Mouse (Mus musculus): ENCODE measurements around the gene Cldnd1. TPM values are rescaled to one million over a fixed set of nuclear protein-coding genes. Genes with fewer than 3 reads are reported as not detected.

Gene Cldnd1
- polyA plus RNA-seq (2012; rRNA removed), result 134 and 137 TPM in 2 replicates

GRCm38 (mm10) chr16:58727477-58728131, at the start of gene Cldnd1:
Gene Cldnd1, plus strand, starts transcription at chr16:58727910.
- 2% methylated on average over 35 of the region's 35 CpGs for WGBS
- DNase-seq, result peak; percentile 93 to 97
- peak within 1 kb of the TSS; percentile 100 for H3K4me3 ChIP-seq (replicated peaks; ENCODE audit: insufficient read depth, low read depth, low read length)
- no peaks in the 10 kb centered on the region for H3K27me3 ChIP-seq (ENCODE audit: control insufficient read depth, insufficient read depth, low read length)
- peak within 1 kb of the TSS; percentile 29; the same call in 1 of the 2 replicates for H3K27ac ChIP-seq (ENCODE audit: insufficient read depth, low read length)
- no peaks in the 10 kb centered on the region; the same call in 1 of the 2 replicates for H3K4me1 ChIP-seq (ENCODE audit: control insufficient read depth, insufficient read depth, low read length)
- TF ChIP-seq CTCF (IDR thresholded peaks at IDR 0.05; ENCODE audit: borderline replicate concordance, insufficient read depth, low read depth, low read length) (no peak), POLR2A (IDR thresholded peaks at IDR 0.05; ENCODE audit: borderline replicate concordance, insufficient read depth, low read length) (peak; percentile 69)

DNA sequence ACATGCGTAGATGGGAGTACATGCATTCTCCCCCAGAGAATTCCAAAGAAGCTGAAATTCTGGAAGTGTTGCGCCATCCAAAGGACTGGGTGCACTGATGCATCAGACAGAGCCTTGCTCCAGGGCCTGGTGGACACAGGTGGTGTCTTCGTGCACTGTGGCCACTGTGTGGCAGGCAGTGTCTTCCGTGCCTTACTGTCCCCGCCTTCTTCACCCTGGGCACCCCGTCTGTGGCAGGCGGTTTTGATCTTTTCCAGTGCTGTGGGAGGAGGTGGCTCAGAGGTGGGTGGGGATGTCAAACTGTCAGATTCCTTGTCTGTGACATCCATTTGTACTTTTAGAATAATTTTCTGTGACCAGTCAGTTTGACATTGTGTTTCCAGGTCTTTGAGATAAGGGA, 49.0 kb upstream of the Cldnd1 start:
- TF ChIP-seq POLR2A (IDR thresholded peaks at IDR 0.05; ENCODE audit: borderline replicate concordance, insufficient read depth, low read length), result no peak
- 54% methylated on average over 7 of the region's 7 CpGs for WGBS
- Histone ChIP-seq H3K27me3 (ENCODE audit: control insufficient read depth, insufficient read depth, low read length) (no peaks in the 10 kb centered on the region), H3K27ac (ENCODE audit: insufficient read depth, low read length) (no peak overlapping the region), H3K4me1 (ENCODE audit: control insufficient read depth, insufficient read depth, low read length) (no peaks in the 10 kb centered on the region), H3K4me3 (replicated peaks; ENCODE audit: insufficient read depth, low read depth, low read length) (no peak overlapping the region)
- DNase-seq, result no peak

DNA sequence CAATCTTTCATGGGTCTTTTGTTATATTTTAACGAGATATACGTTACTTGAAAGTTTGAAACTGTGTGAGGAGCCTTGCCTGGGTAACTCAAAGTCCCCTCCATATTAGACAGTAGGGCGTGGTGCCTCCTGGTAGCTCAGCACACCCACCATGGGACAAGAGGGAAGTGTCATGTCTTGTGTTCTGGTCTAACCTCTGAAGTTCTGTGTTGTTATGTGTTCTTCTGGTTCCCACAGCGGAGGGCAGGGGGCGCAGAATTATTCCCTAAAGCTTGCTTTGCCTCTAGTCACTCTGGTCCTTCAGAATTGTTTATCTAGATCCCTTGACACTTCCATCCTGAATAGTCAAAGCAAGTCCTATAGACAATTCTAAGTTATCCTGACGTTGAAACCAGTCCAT, 45.7 kb upstream of the Cldnd1 start:
- Histone ChIP-seq H3K4me3 (replicated peaks; ENCODE audit: insufficient read depth, low read depth, low read length) (no peak overlapping the region), H3K27ac (ENCODE audit: insufficient read depth, low read length) (no peak overlapping the region), H3K27me3 (ENCODE audit: control insufficient read depth, insufficient read depth, low read length) (no peaks in the 10 kb centered on the region), H3K4me1 (ENCODE audit: control insufficient read depth, insufficient read depth, low read length) (no peaks in the 10 kb centered on the region)
- DNase-seq, result no peak
- 94% methylated on average over 6 of the region's 6 CpGs for WGBS
- no peak for TF ChIP-seq CTCF (IDR thresholded peaks at IDR 0.05; ENCODE audit: borderline replicate concordance, insufficient read depth, low read depth, low read length)
- no peak for TF ChIP-seq POLR2A (IDR thresholded peaks at IDR 0.05; ENCODE audit: borderline replicate concordance, insufficient read depth, low read length)

DNA sequence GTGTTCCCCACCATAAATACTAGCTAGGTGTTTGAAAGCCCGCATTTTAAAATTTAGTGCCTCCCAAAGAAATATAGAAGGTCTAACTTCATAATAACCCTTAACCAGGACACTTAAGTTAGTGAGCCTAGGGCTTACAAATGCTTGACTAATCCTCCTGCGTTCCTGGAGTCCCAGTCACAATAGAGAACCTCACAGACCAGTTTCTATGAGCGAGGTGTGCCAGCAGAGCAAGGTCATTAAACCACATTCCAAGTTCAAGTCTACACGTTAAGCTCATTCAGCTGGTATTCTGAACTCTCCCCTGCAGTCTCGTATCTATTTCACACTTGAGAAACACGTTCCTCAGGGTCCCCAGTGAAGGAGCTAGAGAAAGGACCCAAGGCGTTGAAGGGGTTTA, 44.8 kb upstream of the Cldnd1 start:
- Histone ChIP-seq H3K4me3 (replicated peaks; ENCODE audit: insufficient read depth, low read depth, low read length) (no peak overlapping the region), H3K27ac (ENCODE audit: insufficient read depth, low read length) (no peak overlapping the region), H3K4me1 (ENCODE audit: control insufficient read depth, insufficient read depth, low read length) (no peaks in the 10 kb centered on the region), H3K27me3 (ENCODE audit: control insufficient read depth, insufficient read depth, low read length) (no peaks in the 10 kb centered on the region)
- TF ChIP-seq CTCF (IDR thresholded peaks at IDR 0.05; ENCODE audit: borderline replicate concordance, insufficient read depth, low read depth, low read length) (no peak), POLR2A (IDR thresholded peaks at IDR 0.05; ENCODE audit: borderline replicate concordance, insufficient read depth, low read length) (no peak)
- DNase-seq, result no peak
- 84% methylated on average over 7 of the region's 7 CpGs for WGBS

DNA sequence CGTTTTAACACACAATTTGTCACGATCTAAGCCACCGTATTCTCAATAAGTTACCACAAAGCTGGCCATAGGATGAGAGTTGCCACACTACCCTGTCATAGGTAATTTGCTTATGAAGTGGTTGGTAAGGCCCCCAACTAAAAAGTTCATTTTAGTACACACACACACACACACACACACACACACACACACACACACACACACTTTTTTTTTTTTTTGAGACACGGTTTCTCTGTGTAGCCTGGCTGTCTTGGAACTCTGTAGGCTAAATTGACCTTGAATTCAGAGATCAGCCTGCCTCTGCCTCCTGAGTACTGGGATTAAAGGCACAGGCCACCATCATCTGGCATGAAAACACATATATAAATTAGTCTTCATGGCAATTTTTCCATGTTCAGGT, 43.8 kb upstream of the Cldnd1 start:
- H3K27ac ChIP-seq (ENCODE audit: insufficient read depth, low read length), result no peak overlapping the region
- TF ChIP-seq CTCF (IDR thresholded peaks at IDR 0.05; ENCODE audit: borderline replicate concordance, insufficient read depth, low read depth, low read length) (no peak), POLR2A (IDR thresholded peaks at IDR 0.05; ENCODE audit: borderline replicate concordance, insufficient read depth, low read length) (no peak)
- no peaks in the 10 kb centered on the region for H3K27me3 ChIP-seq (ENCODE audit: control insufficient read depth, insufficient read depth, low read length)
- DNase-seq, result no peak
- WGBS, result 90% methylated on average over 4 of the region's 4 CpGs
- H3K4me3 ChIP-seq (replicated peaks; ENCODE audit: insufficient read depth, low read depth, low read length), result no peak overlapping the region
- no peaks in the 10 kb centered on the region for H3K4me1 ChIP-seq (ENCODE audit: control insufficient read depth, insufficient read depth, low read length)

DNA sequence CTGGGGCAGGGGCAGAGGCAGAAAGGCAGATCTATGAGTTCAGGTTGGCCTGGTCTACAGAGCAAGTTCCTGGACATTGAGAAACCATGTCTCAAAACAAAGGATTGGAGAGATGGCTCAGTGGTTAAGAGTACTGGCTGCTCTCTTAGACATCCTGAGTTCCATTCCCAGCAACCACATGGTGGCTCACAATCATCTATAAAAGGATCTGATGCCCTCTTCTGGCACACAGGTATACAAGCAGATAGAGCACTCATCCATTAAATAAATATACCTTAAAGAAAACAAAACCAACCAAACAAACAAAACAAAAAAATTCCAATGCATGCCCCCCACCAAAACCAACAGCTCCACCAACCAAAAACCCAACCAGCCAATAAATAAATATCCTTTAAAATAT, 43.2 kb upstream of the Cldnd1 start:
- Histone ChIP-seq H3K4me1 (ENCODE audit: control insufficient read depth, insufficient read depth, low read length) (no peaks in the 10 kb centered on the region), H3K27me3 (ENCODE audit: control insufficient read depth, insufficient read depth, low read length) (no peaks in the 10 kb centered on the region), H3K4me3 (replicated peaks; ENCODE audit: insufficient read depth, low read depth, low read length) (no peak overlapping the region), H3K27ac (ENCODE audit: insufficient read depth, low read length) (no peak overlapping the region)
- no peak for DNase-seq
- no peak for TF ChIP-seq POLR2A (IDR thresholded peaks at IDR 0.05; ENCODE audit: borderline replicate concordance, insufficient read depth, low read length)
- no peak for TF ChIP-seq CTCF (IDR thresholded peaks at IDR 0.05; ENCODE audit: borderline replicate concordance, insufficient read depth, low read depth, low read length)

GRCm38 (mm10) chr16:58685548-58686537, 41.9 kb upstream of the Cldnd1 start:
- no peak for TF ChIP-seq CTCF (IDR thresholded peaks at IDR 0.05; ENCODE audit: borderline replicate concordance, insufficient read depth, low read depth, low read length)
- TF ChIP-seq POLR2A (IDR thresholded peaks at IDR 0.05; ENCODE audit: borderline replicate concordance, insufficient read depth, low read length), result no peak
- Histone ChIP-seq H3K27me3 (ENCODE audit: control insufficient read depth, insufficient read depth, low read length) (no peaks in the 10 kb centered on the region), H3K4me3 (replicated peaks; ENCODE audit: insufficient read depth, low read depth, low read length) (no peak overlapping the region), H3K27ac (ENCODE audit: insufficient read depth, low read length) (no peak overlapping the region), H3K4me1 (ENCODE audit: control insufficient read depth, insufficient read depth, low read length) (no peaks in the 10 kb centered on the region)
- DNase-seq, result no peak
- 82% methylated on average over 20 of the region's 20 CpGs for WGBS
